12 mouse cellular contexts compared by ENCODE assay signal in the genomic region with DNA sequence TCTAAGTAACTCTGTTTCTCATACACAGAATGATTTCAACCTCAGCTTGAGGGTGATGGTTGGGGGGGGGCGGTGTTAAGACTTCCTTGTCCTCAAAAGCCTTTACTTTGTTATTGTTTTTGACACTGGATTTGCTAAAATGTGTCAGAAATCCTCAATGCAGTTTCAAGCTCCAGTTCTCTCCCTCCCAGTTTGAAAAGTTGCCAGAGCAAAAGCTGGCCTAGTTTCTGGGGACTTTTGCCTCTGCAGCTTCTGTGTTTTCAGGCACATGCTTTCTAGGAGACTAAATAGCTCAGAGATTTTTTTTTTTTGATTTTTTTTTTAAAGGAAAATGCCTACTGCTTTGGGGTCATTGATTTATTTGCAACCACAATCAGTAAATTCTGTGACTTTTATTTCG. TPM values are rescaled to one million over a fixed set of nuclear protein-coding genes. Genes with fewer than 3 reads are reported as not detected.
DNase-seq lines count a peak whose midpoint lies in the region; ATAC-seq and TF ChIP-seq lines count a peak whose summit lies in the region.
"Had no signal": no experiment of that assay in that cellular context is flagged by ENCODE, and none has a peak within 500 bp of the region (broad histone marks: within the 10 kb centered on the region; RNA-seq: fewer than 3 reads in every experiment).

No protein-coding gene starts in this region.

- peak overlapping the region; percentile 1; the same call in 1 of the 2 replicates for H3K4me2 ChIP-seq in hindbrain, embryonic 13.5 days
- peak overlapping the region; percentile 92 for H3K4me2 ChIP-seq in midbrain, embryonic 14.5 days (ENCODE audit: low read length)
- no peak overlapping the region for H3K4me2 ChIP-seq in midbrain, embryonic 11.5 days
- peak overlapping the region; percentile 69 for H3K4me2 ChIP-seq in midbrain, postnatal 0 days (ENCODE audit: low read depth, low read length, poor library complexity, severe bottlenecking)
- H3K4me2 ChIP-seq: liver, embryonic 13.5 days; midbrain, embryonic 12.5 days had no signal

- H3K9ac ChIP-seq in hindbrain, embryonic 13.5 days: no peak overlapping the region
- H3K9ac ChIP-seq in midbrain, embryonic 14.5 days (replicated peaks; ENCODE audit: low read length): no peak overlapping the region
- H3K9ac ChIP-seq in midbrain, embryonic 11.5 days (ENCODE audit: low read length): no peak overlapping the region
- H3K9ac ChIP-seq in midbrain, postnatal 0 days (replicated peaks; ENCODE audit: low read length, poor library complexity, severe bottlenecking): no peak overlapping the region
- H3K9ac ChIP-seq: liver, embryonic 13.5 days; midbrain, embryonic 12.5 days had no signal

- H3K36me3 ChIP-seq in hindbrain, embryonic 13.5 days: no peaks in the 10 kb centered on the region
- no peaks in the 10 kb centered on the region for H3K36me3 ChIP-seq in hindbrain, embryonic 10.5 days
- H3K36me3 ChIP-seq in midbrain, embryonic 14.5 days (ENCODE audit: control insufficient read depth, insufficient read depth, low read length): no peaks in the 10 kb centered on the region
- H3K36me3 ChIP-seq in midbrain, embryonic 11.5 days (ENCODE audit: control insufficient read depth, insufficient read depth, low read length): no peaks in the 10 kb centered on the region
- H3K36me3 ChIP-seq in midbrain, postnatal 0 days (ENCODE audit: insufficient read depth, low read length): no peaks in the 10 kb centered on the region
- H3K36me3 ChIP-seq: liver, embryonic 13.5 days; midbrain, embryonic 12.5 days had no signal

- no peak overlapping the region for H3K27ac ChIP-seq in hindbrain, embryonic 13.5 days
- no peak overlapping the region for H3K27ac ChIP-seq in hindbrain, embryonic 10.5 days
- H3K27ac ChIP-seq in midbrain, embryonic 14.5 days (replicated peaks; ENCODE audit: low read depth, low read length): no peak overlapping the region
- H3K27ac ChIP-seq in midbrain, embryonic 11.5 days (ENCODE audit: low read depth, low read length): no peak overlapping the region
- no peak overlapping the region for H3K27ac ChIP-seq in midbrain, postnatal 0 days (ENCODE audit: low read depth, low read length)
- H3K27ac ChIP-seq: liver, embryonic 13.5 days; midbrain, embryonic 12.5 days had no signal

- peaks cover 18% of the 10 kb centered on the region for H3K27me3 ChIP-seq in hindbrain, embryonic 13.5 days
- H3K27me3 ChIP-seq in hindbrain, embryonic 10.5 days (ENCODE audit: insufficient read depth, poor library complexity, severe bottlenecking): peaks cover 51% of the 10 kb centered on the region
- H3K27me3 ChIP-seq in midbrain, embryonic 14.5 days (ENCODE audit: control insufficient read depth, insufficient read depth, low read length): peaks cover 4% of the 10 kb centered on the region; the same call in 1 of the 2 replicates
- peaks cover 11% of the 10 kb centered on the region for H3K27me3 ChIP-seq in midbrain, embryonic 11.5 days (ENCODE audit: control insufficient read depth, insufficient read depth, low read length)
- no peaks in the 10 kb centered on the region for H3K27me3 ChIP-seq in midbrain, postnatal 0 days (ENCODE audit: insufficient read depth, low read length)

- TF ChIP-seq CTCF in midbrain, postnatal 0 days (IDR thresholded peaks at IDR 0.05): no peak

- H3K4me3 ChIP-seq in hindbrain, embryonic 13.5 days: no peak overlapping the region
- no peak overlapping the region for H3K4me3 ChIP-seq in hindbrain, embryonic 10.5 days
- H3K4me3 ChIP-seq in midbrain, embryonic 14.5 days (replicated peaks; ENCODE audit: low read depth, low read length): no peak overlapping the region
- H3K4me3 ChIP-seq in midbrain, embryonic 11.5 days (ENCODE audit: low read depth, low read length): no peak overlapping the region
- H3K4me3 ChIP-seq in midbrain, postnatal 0 days (ENCODE audit: low read depth, low read length): peak overlapping the region; percentile 62
- H3K4me3 ChIP-seq: liver, embryonic 13.5 days; midbrain, embryonic 12.5 days had no signal

- peaks cover 14% of the 10 kb centered on the region; the same call in 1 of the 2 replicates for H3K4me1 ChIP-seq in hindbrain, embryonic 13.5 days (replicated peaks)
- H3K4me1 ChIP-seq in hindbrain, embryonic 10.5 days (replicated peaks): peaks cover 15% of the 10 kb centered on the region; the same call in 1 of the 2 replicates
- H3K4me1 ChIP-seq in midbrain, embryonic 14.5 days (ENCODE audit: control insufficient read depth, insufficient read depth, low read length): peaks cover 8% of the 10 kb centered on the region; the same call in 1 of the 2 replicates
- no peaks in the 10 kb centered on the region; the same call in 1 of the 2 replicates for H3K4me1 ChIP-seq in midbrain, embryonic 11.5 days (ENCODE audit: control insufficient read depth, insufficient read depth, low read length)
- H3K4me1 ChIP-seq in midbrain, postnatal 0 days (ENCODE audit: insufficient read depth, low read length): peaks cover 9% of the 10 kb centered on the region; the same call in 1 of the 2 replicates
- H3K4me1 ChIP-seq: liver, embryonic 13.5 days; midbrain, embryonic 12.5 days had no signal

- DNase-seq in cerebellum, postnatal 10 days: peak; percentile 62 to 64
- no peak for DNase-seq in hindbrain, embryonic 10.5 days (ENCODE audit: low spot score)
- DNase-seq in midbrain, embryonic 14.5 days: no peak
- DNase-seq in midbrain, embryonic 11.5 days (ENCODE audit: low spot score, missing footprints): no peak
- DNase-seq in midbrain, postnatal 0 days (ENCODE audit: low spot score): no peak
- DNase-seq: adrenal gland, postnatal 14 days; B cell, adult 2 months; liver, embryonic 13.5 days had no signal

- H3K9me3 ChIP-seq in hindbrain, embryonic 13.5 days: no peaks in the 10 kb centered on the region
- no peaks in the 10 kb centered on the region for H3K9me3 ChIP-seq in hindbrain, embryonic 10.5 days
- no peaks in the 10 kb centered on the region for H3K9me3 ChIP-seq in midbrain, embryonic 14.5 days (ENCODE audit: control insufficient read depth, low read length)
- no peaks in the 10 kb centered on the region for H3K9me3 ChIP-seq in midbrain, embryonic 11.5 days (ENCODE audit: control insufficient read depth, low read length)
- H3K9me3 ChIP-seq in midbrain, postnatal 0 days (ENCODE audit: low read length): no peaks in the 10 kb centered on the region
- H3K9me3 ChIP-seq: liver, embryonic 13.5 days; midbrain, embryonic 12.5 days had no signal

- WGBS in hindbrain, embryonic 13.5 days: 96% methylated on average over 2 of the region's 2 CpGs
- WGBS in hindbrain, embryonic 10.5 days: 94% methylated on average over 2 of the region's 2 CpGs
- WGBS in midbrain, embryonic 14.5 days: 95% methylated on average over 2 of the region's 2 CpGs
- WGBS in midbrain, embryonic 11.5 days: 88% methylated on average over 2 of the region's 2 CpGs
- 92% methylated on average over 2 of the region's 2 CpGs for WGBS in midbrain, postnatal 0 days

- ATAC-seq in cerebellum, adult (ENCODE audit: insufficient number of reproducible peaks, low FRiP score, low TSS enrichment): no peak
- ATAC-seq in hindbrain, embryonic 13.5 days (ENCODE audit: low FRiP score): no peak
- no peak for ATAC-seq in midbrain, embryonic 14.5 days (ENCODE audit: low FRiP score, low TSS enrichment)
- ATAC-seq in midbrain, embryonic 11.5 days (ENCODE audit: low FRiP score): no peak
- no peak for ATAC-seq in midbrain, postnatal 0 days (ENCODE audit: low FRiP score)
- ATAC-seq in megakaryocyte progenitor cell, adult 5-6 weeks (replicated peaks; ENCODE audit: poor library complexity): no peak

RNA-seq across cellular contexts. Expression of gene Plppr5, which starts 2.7 kb away (rescaled TPM):
- 2.3 and 2.5 TPM in 2 replicates for polyA plus RNA-seq in hindbrain, embryonic 13.5 days (2015; fragmentation: Nextera tagmentation; extraction: Ambion mirVana)
- polyA plus RNA-seq in hindbrain, embryonic 10.5 days (2016; fragmentation: Nextera tagmentation; extraction: Ambion mirVana): 0.06 and 0.34 TPM in 2 replicates
- 5.8 and 6.6 TPM in 2 replicates for polyA plus RNA-seq in midbrain, embryonic 14.5 days (2014; fragmentation: Nextera tagmentation; extraction: Ambion mirVana)
- polyA plus RNA-seq in midbrain, embryonic 11.5 days (2014; fragmentation: Nextera tagmentation; extraction: Ambion mirVana): 0.10 and 0.51 TPM in 2 replicates
- 25.5 and 30.4 TPM in 2 replicates for total RNA-seq in midbrain, postnatal 0 days (2014; rRNA removed)
- polyA plus RNA-seq in midbrain, postnatal 0 days (2015; fragmentation: Nextera tagmentation; extraction: Ambion mirVana): 13.5 and 14.9 TPM in 2 replicates
- not detected in 2 replicates for total RNA-seq in megakaryocyte progenitor cell, adult 5-6 weeks (2015)
- total RNA-seq in megakaryocyte progenitor cell, adult 5-6 weeks (2017): not detected in 2 replicates

Comparison
In these comparisons a context has a peak if more than half of its experiments do, and no peak if none do; other contexts are left out.
1. DNase-seq: peak in cerebellum, postnatal 10 days (2 of 2); none in hindbrain, embryonic 10.5 days (single experiment), midbrain, embryonic 14.5 days (single experiment), midbrain, embryonic 11.5 days (single experiment) and midbrain, postnatal 0 days (single experiment).